Mouse (Mus musculus) megakaryocyte, embryonic 14.5 days (primary cell): ENCODE data around the gene Arhgap24.

Experiments used
- FLI1 ChIP-seq: IDR thresholded peaks from 2 replicates; pipeline ENCODE4 v1.6.1; 2012; ENCODE audit warnings: low read length, inconsistent platforms, mixed read lengths
- GATA1 ChIP-seq: IDR thresholded peaks from 3 replicates; pipeline ENCODE4 v1.6.1; 2012; ENCODE audit warnings: mixed read lengths, low read length, inconsistent platforms, borderline replicate concordance

DNA sequence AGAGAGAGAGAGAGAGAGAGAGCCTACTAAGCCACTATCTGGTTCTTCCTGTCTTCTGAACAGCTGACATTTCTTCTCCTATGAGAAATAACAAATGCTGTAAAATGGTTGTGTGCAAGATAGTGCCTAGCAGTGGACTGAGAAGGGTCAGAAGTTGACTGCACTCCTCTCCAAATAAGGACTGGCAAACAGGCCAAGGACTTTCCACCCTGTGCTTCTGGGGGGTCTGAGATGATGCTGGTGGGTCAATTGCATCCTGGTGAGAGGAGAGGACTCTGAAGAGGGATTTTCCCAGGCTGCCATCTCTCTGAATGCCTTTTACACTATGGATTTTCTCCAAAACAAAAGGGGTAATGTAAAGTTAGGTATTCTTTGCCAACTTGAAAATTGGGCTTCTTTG, 177.9 kb downstream of the Arhgap24 start:
- TF ChIP-seq GATA1 (no peak), FLI1 (no peak)
